Mouse (Mus musculus) retina, embryonic 14.5 days (tissue): ENCODE results near the gene Bglap2.
"Not testable (repeated sequence)": the region's sequence is repeated elsewhere in the genome, so short reads cannot be mapped to it uniquely, and the experiment has no call there.

Experiments
- DNase-seq: peaks from one replicate; pipeline ENCODE4 v3.0.0-alpha.2; 2015; ENCODE audit warnings: low spot score

Bglap2 gene

DNA sequence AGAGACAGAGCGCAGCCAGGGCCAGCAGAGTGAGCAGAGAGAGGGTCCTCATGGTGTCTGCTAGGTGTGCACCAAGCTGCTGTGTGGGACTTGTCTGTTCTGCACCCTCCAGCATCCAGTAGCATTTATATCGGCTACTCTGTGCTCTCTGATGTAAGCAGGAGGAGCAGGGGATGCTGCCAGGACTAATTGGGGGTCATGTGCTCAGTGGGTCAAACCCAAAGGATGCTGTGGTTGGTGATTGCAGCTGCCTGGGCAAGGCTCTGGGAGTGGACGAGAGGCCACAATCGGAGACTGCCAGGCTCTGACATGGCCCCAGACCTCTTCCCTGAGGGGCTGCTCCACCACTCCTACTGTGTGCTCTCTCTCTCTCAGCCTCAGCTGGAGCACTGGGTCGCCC is at the start of gene Bglap2:
Gene Bglap2, minus strand, starts transcription at position 101 of the 400 bp plus-strand sequence.
- not testable (repeated sequence) for DNase-seq

DNA sequence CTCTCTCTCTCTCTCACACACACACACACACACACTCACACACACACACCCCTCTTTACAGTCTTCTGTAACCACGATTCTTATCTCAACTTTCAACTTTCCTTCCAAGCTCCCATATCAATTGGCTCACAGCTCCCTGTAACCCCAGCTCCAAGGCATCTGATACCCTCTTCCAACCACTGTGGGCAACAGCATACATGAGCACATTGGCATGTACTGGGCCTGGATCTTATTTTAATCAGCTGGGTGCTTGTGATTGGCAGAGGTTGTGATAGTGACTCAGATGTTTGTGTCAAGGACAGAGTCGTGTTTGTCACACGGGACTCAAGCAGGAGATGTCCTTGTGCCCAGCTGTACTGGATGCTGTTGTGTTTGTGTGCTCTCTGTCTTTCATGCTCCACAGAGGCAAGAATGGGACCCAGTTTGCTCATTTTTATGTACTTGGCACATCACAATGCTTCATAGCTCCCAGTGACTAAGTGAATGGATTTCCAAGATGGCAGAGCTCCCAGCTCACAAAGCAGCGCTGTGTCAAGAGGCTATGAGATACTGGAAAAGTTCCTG is 48.9 kb upstream of the Bglap2 start:
- DNase-seq: no peak

DNA sequence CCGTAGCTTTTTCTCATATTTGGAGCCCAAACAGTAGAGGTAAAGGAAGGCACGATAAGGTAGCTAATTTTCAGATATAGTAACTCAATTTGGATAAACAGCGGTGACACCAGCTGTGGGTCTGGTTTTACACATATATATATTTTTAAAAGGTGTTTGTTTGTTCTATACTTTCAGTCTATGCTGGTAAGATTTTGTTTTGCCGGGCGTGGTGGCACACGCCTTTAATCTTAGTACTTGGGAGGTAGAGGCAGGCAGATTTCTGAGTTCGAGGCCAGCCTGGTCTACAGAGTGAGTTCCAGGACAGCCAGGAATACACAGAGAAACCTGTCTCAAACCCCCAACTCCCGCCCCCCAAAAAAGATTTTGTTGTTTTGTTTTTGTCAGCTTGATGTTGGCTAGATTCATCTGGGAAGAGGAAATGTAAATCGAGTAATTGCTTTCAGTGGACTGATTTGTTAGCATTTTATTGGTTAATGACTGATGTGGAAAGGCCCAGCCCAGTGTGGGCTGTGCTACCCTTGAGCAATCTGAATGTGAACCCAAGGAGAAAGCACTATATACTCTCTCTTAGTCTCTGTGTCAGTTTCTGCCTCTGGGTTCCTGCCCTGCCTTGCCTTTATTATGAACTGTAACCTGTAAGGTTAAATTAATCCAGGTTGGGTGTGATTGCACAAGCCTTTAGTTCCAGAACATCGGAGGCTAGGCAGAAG is 47.4 kb upstream of the Bglap2 start:
- DNase-seq: no peak

DNA sequence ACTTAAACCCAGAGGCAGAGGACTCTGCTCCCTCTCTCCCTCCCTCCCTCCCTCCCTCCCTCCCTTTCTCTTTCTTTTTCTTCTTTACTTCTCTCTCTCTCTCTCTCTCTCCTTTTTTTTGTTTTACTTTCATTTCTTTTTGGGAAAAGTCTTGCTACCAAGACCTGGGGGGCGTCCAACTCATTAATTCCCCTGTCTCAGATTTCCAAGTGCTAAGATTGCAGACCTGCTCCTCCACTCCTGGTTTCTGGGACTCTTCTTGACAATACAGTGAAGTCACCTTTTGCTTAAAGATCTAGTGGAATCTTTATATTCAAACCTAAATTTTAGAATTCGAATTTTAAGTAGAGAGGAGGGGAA is 46.8 kb upstream of the Bglap2 start:
- no peak for DNase-seq

DNA sequence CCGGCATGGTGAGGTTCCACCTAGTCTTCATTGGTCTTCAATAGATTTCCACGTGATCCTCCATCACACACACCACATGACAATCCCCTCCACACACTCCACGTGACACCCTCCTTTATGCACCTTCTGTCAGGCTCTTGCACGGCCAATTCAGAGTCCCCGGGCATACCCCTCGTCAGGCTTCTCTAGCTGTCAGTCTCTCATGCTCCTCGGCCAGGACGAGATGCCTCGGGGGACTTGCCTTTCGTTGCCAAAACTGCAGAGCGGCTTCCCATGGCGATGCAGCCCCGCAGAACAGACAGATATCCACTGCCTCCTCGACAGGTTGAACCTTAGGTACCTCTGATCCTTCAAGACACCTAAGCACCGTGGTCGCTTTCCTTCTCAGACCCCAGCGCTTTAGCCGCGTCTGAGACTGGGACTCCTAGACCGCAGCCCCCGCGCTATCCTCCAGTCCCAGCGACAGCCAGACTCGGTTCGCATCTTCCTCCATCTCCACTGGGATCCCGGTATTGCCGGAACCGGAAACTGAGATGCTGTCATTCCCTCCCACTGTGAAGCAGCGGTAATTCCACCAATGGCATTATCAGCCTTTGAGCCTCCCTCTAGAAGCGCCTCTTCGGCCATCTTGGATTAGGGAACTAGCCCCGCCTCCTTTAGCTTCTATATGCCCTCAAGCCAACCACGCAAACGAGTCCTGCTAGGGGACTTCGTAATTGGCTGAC is 46.3 kb upstream of the Bglap2 start, which contains the start of gene Slc25a44:
Gene Slc25a44, minus strand, starts transcription at position 535 of the 725 bp plus-strand sequence.
- peak; percentile 99 for DNase-seq

GRCm38 (mm10) chr3:88422020-88422720 is 43.7 kb upstream of the Bglap2 start:
- DNase-seq: no peak

GRCm38 (mm10) chr3:88420771-88421170 is 42.3 kb upstream of the Bglap2 start:
- no peak for DNase-seq

DNA sequence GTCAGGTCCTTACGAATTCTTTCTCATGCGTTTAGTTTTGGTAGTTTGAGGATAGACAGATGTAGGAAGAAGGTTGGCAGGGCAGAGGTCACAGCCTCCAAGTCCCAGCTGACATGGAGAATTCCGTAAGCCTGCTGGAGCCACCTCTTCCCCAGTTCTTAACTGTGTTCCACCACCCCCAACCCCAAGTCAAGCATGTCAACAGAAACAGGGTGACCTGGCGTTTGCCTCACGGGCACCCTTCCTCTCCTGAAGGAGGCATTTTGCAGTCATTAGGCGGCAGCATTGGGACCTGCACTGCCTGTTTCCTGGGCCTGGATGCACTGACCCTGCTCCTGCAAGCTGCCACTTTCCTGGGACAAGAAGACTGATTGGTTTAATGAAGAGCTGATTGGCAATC is 39.5 kb upstream of the Bglap2 start:
- no peak for DNase-seq

- no peak for DNase-seq
Measured at GRCm38 (mm10) chr3:88415668-88416067, 37.2 kb upstream of the Bglap2 start.

DNA sequence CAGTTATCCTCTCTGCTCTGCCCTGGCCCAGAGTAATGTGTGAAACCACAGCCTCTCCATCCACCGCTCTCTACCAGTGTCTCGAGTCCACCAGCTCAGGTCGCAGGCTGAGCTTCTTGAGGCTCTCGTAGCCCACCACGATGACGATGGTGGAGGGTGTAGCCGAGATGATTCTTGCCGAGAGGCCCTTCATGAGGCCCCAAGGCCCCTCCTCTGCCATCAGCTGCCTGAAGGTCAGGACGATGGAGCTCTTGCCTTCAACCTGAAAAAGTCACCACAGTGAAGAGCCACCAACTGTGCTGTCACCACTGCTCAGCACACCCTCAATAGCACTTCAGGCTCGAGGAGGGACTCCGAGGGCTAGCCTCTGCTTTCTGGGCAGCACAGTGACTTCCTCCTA is 34.1 kb upstream of the Bglap2 start:
- no peak for DNase-seq

DNA sequence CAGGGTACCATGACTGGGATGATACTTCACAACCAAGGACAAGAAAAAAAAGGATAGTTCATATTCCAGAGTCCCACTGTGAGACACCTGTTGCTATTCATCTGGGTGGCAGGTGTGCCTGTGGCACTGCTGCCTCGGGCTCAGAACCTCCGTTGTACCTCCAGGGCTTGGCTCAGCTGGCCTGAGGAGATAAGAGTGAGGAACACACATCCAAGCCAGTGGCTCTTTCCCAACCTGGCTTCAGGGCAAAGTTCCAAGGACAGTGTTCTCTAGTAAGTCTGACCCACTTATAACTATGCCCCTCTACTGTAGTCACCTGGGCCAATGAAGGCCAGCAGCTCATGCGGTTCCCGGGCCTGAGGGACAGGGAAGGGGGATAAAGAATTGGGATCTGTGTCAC is 33.2 kb upstream of the Bglap2 start:
- no peak for DNase-seq

GRCm38 (mm10) chr3:88410645-88411031 is 32.1 kb upstream of the Bglap2 start:
- no peak for DNase-seq

DNA sequence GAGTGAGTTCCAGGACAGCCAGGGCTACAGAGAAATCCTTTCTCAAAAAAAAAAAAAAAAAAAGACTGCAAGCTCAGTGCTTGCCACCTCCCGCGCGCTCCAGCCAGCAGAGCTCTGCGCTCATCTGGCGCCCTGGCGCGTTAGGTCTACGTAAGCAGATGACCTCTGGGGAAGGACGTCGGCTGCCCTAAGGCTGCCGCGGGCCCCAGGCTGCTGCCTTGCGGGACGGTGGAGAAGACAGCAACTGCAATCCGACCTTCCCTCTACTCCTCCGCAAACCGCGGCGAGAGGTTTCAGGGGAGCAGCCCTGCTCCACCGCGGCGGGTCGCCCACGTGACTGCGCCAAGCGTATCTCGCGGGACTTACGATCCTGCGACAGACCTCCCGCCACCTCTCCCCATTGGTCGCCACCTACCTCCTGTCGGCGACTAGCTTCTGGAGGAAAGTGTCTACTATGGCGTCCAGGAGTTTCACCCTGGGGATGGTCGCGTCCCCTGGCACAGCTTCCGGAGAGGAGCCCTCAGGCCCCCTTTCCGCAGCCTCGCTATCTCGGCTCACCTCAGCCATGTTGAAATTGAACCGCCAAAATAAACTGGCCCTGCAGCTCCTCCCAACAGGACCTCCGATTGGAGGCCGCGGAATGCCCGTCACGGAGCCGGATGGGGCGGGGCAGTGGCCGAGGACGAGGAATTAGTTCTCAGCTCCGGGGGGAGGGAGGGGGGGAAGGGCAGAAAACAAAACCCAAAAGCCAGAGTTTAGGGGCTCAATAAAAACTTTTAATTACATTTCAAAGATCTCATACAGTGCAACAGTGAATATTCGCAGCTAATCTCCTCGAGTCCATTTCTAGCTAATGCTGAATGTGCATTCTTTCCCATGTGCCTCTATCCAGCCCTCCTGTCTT is 31.5 kb upstream of the Bglap2 start, which contains the start of gene Pmf1:
Gene Pmf1, minus strand, starts transcription at position 591 of the 904 bp plus-strand sequence.
- DNase-seq: peak; percentile 89

DNA sequence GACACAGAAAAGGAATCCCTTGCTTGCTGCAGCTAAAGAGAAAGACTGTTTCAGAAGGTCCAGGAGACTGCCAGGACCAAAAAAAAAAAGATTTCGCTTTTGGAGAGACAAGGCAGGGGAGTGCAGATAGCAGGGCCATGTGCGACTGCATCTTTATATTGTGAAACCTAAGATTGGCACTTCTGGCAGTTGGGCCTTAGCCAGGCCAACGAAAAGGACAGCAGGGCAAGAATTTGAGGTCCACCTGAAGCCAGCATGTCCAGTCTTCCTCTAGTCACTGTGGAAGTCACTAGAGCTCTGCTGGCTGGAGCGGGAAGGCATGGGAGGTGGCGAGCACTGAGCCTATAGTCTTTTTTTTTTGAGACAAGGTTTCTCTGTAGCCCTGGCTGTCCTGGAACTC is 30.5 kb upstream of the Bglap2 start:
- no peak for DNase-seq

DNA sequence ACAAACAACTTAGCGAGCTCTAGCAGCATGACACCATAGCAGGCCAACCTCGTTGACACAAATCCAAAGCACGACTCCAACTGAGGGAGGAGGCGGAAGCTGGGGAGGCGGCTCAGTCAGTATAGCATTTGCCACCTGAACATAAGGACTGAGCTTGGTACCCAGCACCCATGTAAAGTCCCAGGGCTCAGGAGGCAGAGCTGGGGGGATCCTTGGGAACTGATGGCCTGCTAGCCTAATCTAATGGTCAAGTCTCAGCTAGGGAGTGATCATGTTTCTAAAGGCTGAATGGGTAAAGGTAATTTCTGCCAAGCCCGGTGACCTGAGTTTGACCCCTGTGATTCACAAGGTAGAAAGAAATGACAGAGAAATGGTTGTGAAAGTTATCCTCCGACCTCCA is 29.0 kb upstream of the Bglap2 start:
- DNase-seq: no peak

- DNase-seq: peak; percentile 93
Measured at GRCm38 (mm10) chr3:88407090-88407489, 28.6 kb upstream of the Bglap2 start.

GRCm38 (mm10) chr3:88403522-88404230 is 25.2 kb upstream of the Bglap2 start:
- DNase-seq: no peak

DNA sequence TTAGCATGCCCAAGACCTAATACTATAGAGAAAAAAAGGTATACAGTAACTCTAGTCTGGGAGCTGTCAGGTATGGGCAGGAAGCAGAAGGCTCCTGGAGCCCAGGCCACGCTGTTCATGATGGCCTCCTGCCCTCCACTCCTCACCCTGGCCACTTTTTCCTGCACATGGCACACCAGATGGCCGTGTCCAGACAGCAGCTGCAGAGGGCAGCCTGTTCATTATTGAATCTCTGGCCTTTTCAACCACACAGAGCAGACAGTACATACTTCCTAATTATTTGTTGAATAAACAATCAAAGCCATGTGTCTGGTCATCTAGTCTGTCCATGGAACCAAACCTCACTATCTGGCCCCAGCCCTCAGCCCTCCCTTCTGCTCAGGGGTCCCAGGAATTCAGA is 20.2 kb upstream of the Bglap2 start:
- DNase-seq: peak; percentile 35

- no peak for DNase-seq
Measured at GRCm38 (mm10) chr3:88395742-88396141, 17.2 kb upstream of the Bglap2 start.

DNA sequence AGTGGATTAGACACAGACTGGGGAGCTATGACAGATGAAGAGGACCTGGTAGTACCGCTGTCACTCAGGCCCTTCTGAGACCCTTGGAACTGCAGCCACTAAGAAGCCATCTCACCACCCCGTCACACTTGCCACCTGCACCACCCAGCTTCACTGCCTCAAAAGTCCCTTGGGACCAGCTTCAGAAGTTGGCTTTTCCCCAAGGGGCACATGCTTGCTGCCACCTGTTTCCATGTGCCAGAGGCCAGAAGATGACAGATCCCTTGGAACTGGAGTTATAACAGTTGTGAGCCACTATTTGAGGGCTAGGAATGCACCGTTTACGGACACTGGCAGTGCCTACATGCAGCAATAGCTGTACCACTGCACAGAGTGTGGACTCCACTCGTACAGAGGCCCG is 16.8 kb upstream of the Bglap2 start:
- no peak for DNase-seq
